ENCODE assay signal across 11 mouse cellular contexts in genomic region chr14:31172781-31173455, GRCm38 (mm10). TPM values are rescaled to one million over a fixed set of nuclear protein-coding genes. Genes with fewer than 3 reads are reported as not detected.
DNase-seq lines count a peak whose midpoint lies in the region; ATAC-seq lines count a peak whose summit lies in the region.
"Had no signal": no experiment of that assay in that cellular context is flagged by ENCODE, and none has a peak within 500 bp of the region (broad histone marks: within the 10 kb centered on the region; RNA-seq: fewer than 3 reads in every experiment).

No protein-coding gene starts in this region.

- DNase-seq in kidney, adult 11 months, result peak; percentile 50
- DNase-seq in brain, adult 2 months (ENCODE audit: low read depth, low spot score), result peak; percentile 79
- DNase-seq in cerebellum, adult 9-10 months, result peak; percentile 74
- peak; percentile 63 for DNase-seq in kidney, postnatal 14 days
- DNase-seq in hindbrain, embryonic 14.5 days (ENCODE audit: low spot score), result no peak
- DNase-seq: lung, adult 18-20 months; spleen, adult 18-20 months; thymus, adult 2 months had no signal

- peaks cover 82% of the 10 kb centered on the region for H3K36me3 ChIP-seq in kidney, embryonic 15.5 days
- peaks cover 83% of the 10 kb centered on the region for H3K36me3 ChIP-seq in hindbrain, embryonic 14.5 days (replicated peaks; ENCODE audit: control insufficient read depth, insufficient read depth)
- H3K36me3 ChIP-seq in hindbrain, embryonic 12.5 days, result peaks cover 85% of the 10 kb centered on the region

- H3K9me3 ChIP-seq in kidney, embryonic 15.5 days (replicated peaks), result no peaks in the 10 kb centered on the region
- no peaks in the 10 kb centered on the region for H3K9me3 ChIP-seq in hindbrain, embryonic 14.5 days (ENCODE audit: control insufficient read depth, low read length)
- no peaks in the 10 kb centered on the region for H3K9me3 ChIP-seq in hindbrain, embryonic 12.5 days (replicated peaks)

- no peak overlapping the region for H3K4me3 ChIP-seq in kidney, embryonic 15.5 days (replicated peaks)
- H3K4me3 ChIP-seq in hindbrain, embryonic 14.5 days (replicated peaks; ENCODE audit: low read length), result no peak overlapping the region
- H3K4me3 ChIP-seq in hindbrain, embryonic 12.5 days, result no peak overlapping the region

- ATAC-seq in kidney, embryonic 15.5 days (replicated peaks; ENCODE audit: low FRiP score), result no peak
- no peak for ATAC-seq in hindbrain, embryonic 14.5 days (ENCODE audit: low FRiP score)
- ATAC-seq in hindbrain, embryonic 12.5 days (ENCODE audit: low FRiP score), result no peak
- ATAC-seq: hindbrain, postnatal 0 days had no signal

- H3K27ac ChIP-seq in kidney, embryonic 15.5 days, result no peak overlapping the region
- no peak overlapping the region for H3K27ac ChIP-seq in hindbrain, embryonic 14.5 days
- no peak overlapping the region for H3K27ac ChIP-seq in hindbrain, embryonic 12.5 days
- H3K27ac ChIP-seq: hindbrain, postnatal 0 days had no signal

- WGBS in kidney, embryonic 15.5 days, result 76% methylated on average over 18 of the region's 18 CpGs
- WGBS in hindbrain, embryonic 14.5 days, result 88% methylated on average over 18 of the region's 18 CpGs
- 91% methylated on average over 18 of the region's 18 CpGs for WGBS in hindbrain, embryonic 12.5 days

- no peak overlapping the region for H3K4me2 ChIP-seq in kidney, embryonic 15.5 days
- H3K4me2 ChIP-seq in hindbrain, embryonic 14.5 days (replicated peaks), result no peak overlapping the region
- H3K4me2 ChIP-seq in hindbrain, embryonic 12.5 days (replicated peaks), result no peak overlapping the region

- peaks cover 11% of the 10 kb centered on the region; the same call in 1 of the 2 replicates for H3K4me1 ChIP-seq in kidney, embryonic 15.5 days
- no peaks in the 10 kb centered on the region for H3K4me1 ChIP-seq in hindbrain, embryonic 14.5 days (replicated peaks; ENCODE audit: control insufficient read depth, insufficient read depth, low read length)
- no peaks in the 10 kb centered on the region for H3K4me1 ChIP-seq in hindbrain, embryonic 12.5 days

- no peaks in the 10 kb centered on the region for H3K27me3 ChIP-seq in kidney, embryonic 15.5 days
- no peaks in the 10 kb centered on the region for H3K27me3 ChIP-seq in hindbrain, embryonic 14.5 days (ENCODE audit: control insufficient read depth, insufficient read depth, low read length)
- H3K27me3 ChIP-seq in hindbrain, embryonic 12.5 days, result no peaks in the 10 kb centered on the region

- no peak overlapping the region for H3K9ac ChIP-seq in kidney, embryonic 15.5 days
- no peak overlapping the region for H3K9ac ChIP-seq in hindbrain, embryonic 14.5 days
- H3K9ac ChIP-seq in hindbrain, embryonic 12.5 days, result no peak overlapping the region

RNA-seq across cellular contexts. Expression of gene Stab1, which starts 4.5 kb away (rescaled TPM):
- 32.6 and 40.6 TPM in 2 replicates for polyA plus RNA-seq in kidney, embryonic 15.5 days (2015; fragmentation: Nextera tagmentation; extraction: Ambion mirVana)
- polyA plus RNA-seq in hindbrain, embryonic 14.5 days (2014; fragmentation: Nextera tagmentation; extraction: Ambion mirVana), result 17.9 and 27.6 TPM in 2 replicates
- polyA plus RNA-seq in hindbrain, embryonic 12.5 days (2016; fragmentation: Nextera tagmentation; extraction: Ambion mirVana), result 29.7 and 33.9 TPM in 2 replicates

RNA-seq across cellular contexts. Expression of gene Tnnc1, which starts 35.2 kb away (rescaled TPM):
- 19.5 and 33.2 TPM in 2 replicates for polyA plus RNA-seq in kidney, embryonic 15.5 days (2015; fragmentation: Nextera tagmentation; extraction: Ambion mirVana)
- polyA plus RNA-seq in hindbrain, embryonic 14.5 days (2014; fragmentation: Nextera tagmentation; extraction: Ambion mirVana), result 2.4 and 3.2 TPM in 2 replicates
- polyA plus RNA-seq in hindbrain, embryonic 12.5 days (2016; fragmentation: Nextera tagmentation; extraction: Ambion mirVana), result 10.5 and 49.9 TPM in 2 replicates

RNA-seq across cellular contexts. Expression of gene Nt5dc2, which starts 42.1 kb away (rescaled TPM):
- 373 and 384 TPM in 2 replicates for polyA plus RNA-seq in kidney, embryonic 15.5 days (2015; fragmentation: Nextera tagmentation; extraction: Ambion mirVana)
- 260 and 277 TPM in 2 replicates for polyA plus RNA-seq in hindbrain, embryonic 14.5 days (2014; fragmentation: Nextera tagmentation; extraction: Ambion mirVana)
- polyA plus RNA-seq in hindbrain, embryonic 12.5 days (2016; fragmentation: Nextera tagmentation; extraction: Ambion mirVana), result 401 and 429 TPM in 2 replicates

RNA-seq across cellular contexts. Expression of gene Nisch, which starts 43.8 kb away (rescaled TPM):
- 351 and 428 TPM in 2 replicates for polyA plus RNA-seq in kidney, embryonic 15.5 days (2015; fragmentation: Nextera tagmentation; extraction: Ambion mirVana)
- 304 and 309 TPM in 2 replicates for polyA plus RNA-seq in hindbrain, embryonic 14.5 days (2014; fragmentation: Nextera tagmentation; extraction: Ambion mirVana)
- polyA plus RNA-seq in hindbrain, embryonic 12.5 days (2016; fragmentation: Nextera tagmentation; extraction: Ambion mirVana), result 464 and 474 TPM in 2 replicates

RNA-seq across cellular contexts. Expression of gene Smim4, which starts 44.2 kb away (rescaled TPM):
- polyA plus RNA-seq in kidney, embryonic 15.5 days (2015; fragmentation: Nextera tagmentation; extraction: Ambion mirVana), result 98.1 and 112 TPM in 2 replicates
- 55.5 and 77.7 TPM in 2 replicates for polyA plus RNA-seq in hindbrain, embryonic 14.5 days (2014; fragmentation: Nextera tagmentation; extraction: Ambion mirVana)
- polyA plus RNA-seq in hindbrain, embryonic 12.5 days (2016; fragmentation: Nextera tagmentation; extraction: Ambion mirVana), result 54.3 and 63.9 TPM in 2 replicates
